Mouse (Mus musculus) myocyte (in vitro differentiated cells): ENCODE results near the gene Gm45753. TPM values are rescaled to one million over a fixed set of nuclear protein-coding genes. Genes with fewer than 3 reads are reported as not detected.

Source experiments
- H3K27me3 ChIP-seq: one replicate; pipeline ENCODE4 v1.6.1; 2011; ENCODE audit not compliant: control insufficient read depth, insufficient read depth, insufficient read length
- H3K36me3 ChIP-seq: one replicate; pipeline ENCODE4 v1.6.1; 2011; ENCODE audit not compliant: control insufficient read depth, insufficient read depth
- H3K4me2 ChIP-seq: one replicate; pipeline ENCODE4 v1.6.1; 2011; ENCODE audit warnings: low read depth, control low read depth
- H3K4me3 ChIP-seq: one replicate; pipeline ENCODE4 v1.5.1; 2011; ENCODE audit warnings: mild to moderate bottlenecking, control low read depth, moderate library complexity
- H3K79me2 ChIP-seq: one replicate; pipeline ENCODE4 v1.6.1; 2011; ENCODE audit not compliant: control insufficient read depth, insufficient read depth
- H3ac ChIP-seq: one replicate; pipeline ENCODE4 v1.6.1; 2011; ENCODE audit not compliant: control insufficient read depth, insufficient read length
- CEBPB ChIP-seq: IDR thresholded peaks from 2 replicates; pipeline ENCODE4 v1.6.1; 2011; ENCODE audit warnings: mild to moderate bottlenecking, moderate library complexity; ENCODE audit not compliant: poor library complexity, insufficient read depth, severe bottlenecking
- E2F4 ChIP-seq: IDR thresholded peaks from one replicate; pipeline ENCODE4 v1.6.1; 2011; ENCODE audit warnings: mild to moderate bottlenecking, control low read depth, moderate library complexity; ENCODE audit not compliant: insufficient read depth
- MAX ChIP-seq: IDR thresholded peaks from one replicate; pipeline ENCODE4 v1.6.1; 2011; ENCODE audit warnings: low read depth, mild to moderate bottlenecking, control low read depth
- MYOD1 ChIP-seq, 3 experiments: IDR thresholded peaks; one replicate each; pipeline ENCODE4 v1.6.1; 2011; ENCODE audit warnings: control low read depth in 2 of 3, low read depth in 2 of 3, mild to moderate bottlenecking in 2 of 3, moderate library complexity in 1 of 3; ENCODE audit not compliant: insufficient read length in 2 of 3, control insufficient read depth in 1 of 3
- MYOG ChIP-seq, 3 experiments: IDR thresholded peaks; one replicate each; pipeline ENCODE4 v1.6.1; 2011; ENCODE audit warnings: control low read depth in 2 of 3, low read depth in 2 of 3, mild to moderate bottlenecking in 2 of 3; ENCODE audit not compliant: insufficient read length in 2 of 3, control insufficient read depth in 1 of 3, insufficient read depth in 1 of 3
- POLR2A ChIP-seq: IDR thresholded peaks from one replicate; pipeline ENCODE4 v1.6.1; 2011; ENCODE audit warnings: low read depth, mild to moderate bottlenecking, control low read depth, moderate library complexity; ENCODE audit not compliant: insufficient read length
- POLR2AphosphoS2 ChIP-seq: IDR thresholded peaks from one replicate; pipeline ENCODE4 v1.6.1; 2011; ENCODE audit warnings: low read depth, control low read depth; ENCODE audit not compliant: insufficient read length
- REST ChIP-seq: IDR thresholded peaks from one replicate; pipeline ENCODE4 v1.6.1; 2011; ENCODE audit warnings: mild to moderate bottlenecking, control low read depth, moderate library complexity; ENCODE audit not compliant: insufficient read depth, insufficient read length
- SRF ChIP-seq: IDR thresholded peaks from one replicate; pipeline ENCODE4 v1.6.1; 2011; ENCODE audit warnings: low read depth; ENCODE audit not compliant: control insufficient read depth, insufficient read length
- TCF12 ChIP-seq: IDR thresholded peaks from one replicate; pipeline ENCODE4 v1.6.1; 2011; ENCODE audit warnings: mild to moderate bottlenecking, control low read depth; ENCODE audit not compliant: poor library complexity, insufficient read depth, severe bottlenecking
- TCF3 ChIP-seq: IDR thresholded peaks from one replicate; pipeline ENCODE4 v1.6.1; 2011; ENCODE audit warnings: low read depth, control low read depth; ENCODE audit not compliant: insufficient read length
- USF1 ChIP-seq: IDR thresholded peaks from one replicate; pipeline ENCODE4 v1.6.1; 2011; ENCODE audit warnings: low read depth, mild to moderate bottlenecking, control low read depth, moderate library complexity
- polyA plus RNA-seq: library from polyadenylated mRNA; unstranded; fragments of >200 nt; fragmentation: generic; extraction: Trizol; gene quantifications from one replicate; pipeline ENCODE4 v1.2.1, GENCODE M21; 2012; ENCODE audit warnings: missing spikeins

Gm45753 gene
- not detected for polyA plus RNA-seq

DNA sequence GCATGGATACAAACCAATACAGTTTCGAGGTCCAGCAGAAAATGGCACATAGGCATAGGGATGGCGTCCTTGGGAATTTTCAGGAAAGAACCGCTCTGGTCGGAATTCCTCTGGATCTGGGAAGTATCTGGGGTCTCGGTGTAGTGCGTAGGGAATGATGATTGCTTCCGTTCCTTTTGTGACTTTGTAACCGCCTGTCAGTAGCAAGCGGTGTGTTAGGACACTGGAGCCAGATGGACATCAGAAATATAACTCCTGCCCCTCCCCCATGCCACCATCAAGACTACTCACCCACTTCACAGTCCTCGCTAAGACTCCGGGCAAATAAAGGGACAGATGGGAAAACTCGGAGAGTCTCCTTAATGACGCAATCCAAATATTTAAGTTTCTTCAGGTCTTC lies at the start of gene Gm45753:
Gene Gm45753, minus strand, starts transcription at position 101 of the 400 bp plus-strand sequence.
- Histone ChIP-seq H3K4me3 (no peak within 1 kb of the TSS), H3K79me2 (no peaks in the 10 kb centered on the region), H3K36me3 (no peaks in the 10 kb centered on the region), H3K4me2 (no peak within 1 kb of the TSS), H3ac (no peak within 1 kb of the TSS), H3K27me3 (no peaks in the 10 kb centered on the region)
- TF ChIP-seq CEBPB (no peak), TCF12 (no peak), TCF3 (no peak), POLR2AphosphoS2 (no peak), REST (no peak), USF1 (no peak), MAX (no peak), MYOG (IDR thresholded peaks at IDR 0.05; ENCODE audit: control insufficient read depth in 1 of 3, insufficient read depth in 1 of 3, insufficient read length in 2 of 3, low read depth in 2 of 3) (no peak), POLR2A (no peak), MYOD1 (IDR thresholded peaks at IDR 0.05; ENCODE audit: control insufficient read depth in 1 of 3, insufficient read length in 2 of 3, low read depth in 2 of 3) (no peak), SRF (no peak)

DNA sequence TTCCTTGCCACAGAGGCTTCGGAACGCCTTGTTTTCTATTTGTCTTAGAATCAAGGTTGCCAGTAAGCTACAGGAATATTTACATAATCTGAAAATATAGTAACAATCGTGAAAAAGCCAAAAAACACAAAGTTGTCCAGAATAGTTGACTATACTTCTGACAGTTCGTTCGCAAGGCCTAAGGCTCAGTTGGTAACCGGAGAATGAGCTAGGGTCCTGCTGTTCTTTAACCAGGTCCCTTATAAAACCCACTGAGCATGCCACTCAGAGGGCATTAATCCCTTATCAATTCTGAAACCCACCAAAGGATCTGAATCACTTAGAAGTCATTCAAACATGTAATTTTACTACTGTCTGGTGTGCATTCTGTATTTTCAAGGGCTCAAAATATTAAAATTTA lies 47.5 kb upstream of the Gm45753 start:
- Histone ChIP-seq H3ac (no peak overlapping the region), H3K27me3 (no peaks in the 10 kb centered on the region), H3K4me2 (no peak overlapping the region), H3K36me3 (no peaks in the 10 kb centered on the region), H3K4me3 (no peak overlapping the region), H3K79me2 (no peaks in the 10 kb centered on the region)
- TF ChIP-seq MYOD1 (IDR thresholded peaks at IDR 0.05; ENCODE audit: control insufficient read depth in 1 of 3, insufficient read length in 2 of 3, low read depth in 2 of 3) (no peak), USF1 (no peak), TCF12 (no peak), MYOG (IDR thresholded peaks at IDR 0.05; ENCODE audit: control insufficient read depth in 1 of 3, insufficient read depth in 1 of 3, insufficient read length in 2 of 3, low read depth in 2 of 3) (no peak), TCF3 (no peak), E2F4 (no peak), MAX (no peak), POLR2AphosphoS2 (no peak), CEBPB (no peak), POLR2A (no peak), SRF (no peak), REST (no peak)

DNA sequence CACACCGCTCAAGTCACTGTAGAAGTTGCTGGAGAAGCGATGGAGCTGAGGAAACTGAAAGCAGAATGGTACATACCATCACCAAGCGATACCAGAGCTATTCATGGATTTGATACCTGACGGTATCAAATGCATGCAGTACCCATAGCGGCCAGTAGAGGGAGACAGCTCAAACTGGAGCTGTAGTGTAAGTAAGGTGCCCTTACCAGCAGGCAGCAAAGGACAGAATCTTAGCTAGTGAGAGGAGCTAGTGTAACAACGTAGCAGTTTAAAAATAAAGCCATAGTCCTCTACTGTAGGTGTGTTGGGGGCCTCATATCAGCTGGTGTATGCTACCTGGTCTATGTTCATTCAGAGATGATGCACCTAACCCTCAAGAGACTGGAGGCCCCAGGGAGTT lies 36.8 kb upstream of the Gm45753 start:
- H3K4me3 ChIP-seq: no peak overlapping the region
- H3K79me2 ChIP-seq: no peaks in the 10 kb centered on the region
- no peak overlapping the region for H3K4me2 ChIP-seq
- TF ChIP-seq POLR2A: no peak
- TF ChIP-seq E2F4: no peak
- TF ChIP-seq TCF3: no peak
- no peak for TF ChIP-seq USF1
- no peak for TF ChIP-seq POLR2AphosphoS2
- TF ChIP-seq REST: no peak
- TF ChIP-seq CEBPB: no peak
- H3ac ChIP-seq: no peak overlapping the region
- no peaks in the 10 kb centered on the region for H3K27me3 ChIP-seq
- H3K36me3 ChIP-seq: no peaks in the 10 kb centered on the region

DNA sequence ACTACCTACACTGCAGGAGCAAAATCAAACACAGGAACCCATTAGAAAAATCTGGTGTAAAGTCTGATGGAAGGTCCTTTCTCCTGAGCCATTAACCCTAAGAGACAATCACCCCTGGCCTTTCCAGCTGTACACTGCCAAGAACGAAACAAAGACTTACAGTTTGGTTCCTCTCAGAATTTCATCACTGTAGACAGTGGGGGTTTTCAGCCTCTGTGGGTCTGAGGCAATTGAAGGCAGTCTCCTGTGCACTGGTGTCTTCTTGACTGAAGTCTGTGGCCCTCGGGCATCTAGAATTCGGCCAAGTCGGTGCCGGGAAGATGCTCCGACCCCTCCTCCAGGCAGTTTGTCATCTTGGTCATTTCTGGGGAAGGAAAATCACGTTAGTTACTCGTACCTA lies 36.0 kb upstream of the Gm45753 start:
- H3K4me3 ChIP-seq: no peak overlapping the region
- no peaks in the 10 kb centered on the region for H3K36me3 ChIP-seq
- no peak overlapping the region for H3ac ChIP-seq
- H3K79me2 ChIP-seq: no peaks in the 10 kb centered on the region
- TF ChIP-seq MAX: no peak
- no peaks in the 10 kb centered on the region for H3K27me3 ChIP-seq
- H3K4me2 ChIP-seq: no peak overlapping the region

DNA sequence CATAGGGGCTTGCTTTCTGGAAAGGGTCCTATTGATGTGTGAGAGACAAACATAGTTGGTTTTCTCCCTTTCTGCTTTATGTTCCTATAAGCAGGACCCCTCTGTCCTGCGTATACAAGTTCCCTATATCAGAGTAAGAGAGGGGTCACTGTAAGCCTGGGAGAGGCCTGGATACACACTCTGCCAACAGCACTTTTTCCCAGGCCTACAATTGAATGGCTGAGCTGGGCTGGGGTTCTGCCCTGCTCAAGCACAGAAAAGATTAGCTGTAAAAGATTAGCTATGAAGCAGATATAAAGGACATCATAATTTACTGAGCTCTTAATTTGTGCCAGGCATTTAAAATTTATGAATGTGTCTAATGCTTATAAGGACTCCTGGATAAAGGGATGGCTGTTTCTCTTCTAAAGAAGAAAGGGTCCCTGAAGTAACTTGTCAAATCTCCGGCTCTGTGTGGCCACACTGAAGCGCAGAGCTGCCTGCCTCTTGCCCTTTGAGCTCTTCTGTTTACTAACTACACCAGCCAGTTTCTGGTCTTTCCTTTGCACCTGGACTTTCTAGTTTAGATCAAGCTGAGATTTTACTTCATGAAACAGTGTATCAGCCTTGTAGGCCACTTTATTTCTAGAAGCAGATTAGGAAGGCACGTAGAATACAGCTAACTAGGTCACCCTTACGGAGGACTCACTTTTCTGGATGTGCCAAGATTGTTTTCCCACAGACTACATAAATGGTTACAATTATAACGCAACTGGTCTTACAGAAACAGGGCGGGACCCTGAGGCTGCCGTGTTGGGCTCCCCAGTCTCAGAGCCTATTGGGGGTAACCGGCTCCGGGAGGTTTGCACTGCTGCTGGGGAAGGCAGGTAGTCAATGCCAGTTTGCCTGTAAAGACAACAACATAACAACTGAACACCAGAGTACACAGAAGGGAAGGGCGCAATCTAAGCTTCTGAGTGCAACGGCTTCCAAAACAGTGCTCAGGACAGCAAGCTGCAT lies 33.7 kb upstream of the Gm45753 start:
- Histone ChIP-seq H3K36me3 (no peaks in the 10 kb centered on the region), H3ac (no peak overlapping the region), H3K4me2 (no peak overlapping the region), H3K27me3 (no peaks in the 10 kb centered on the region), H3K79me2 (no peaks in the 10 kb centered on the region), H3K4me3 (no peak overlapping the region)
- no peak for TF ChIP-seq POLR2A
